Mouse (Mus musculus): ENCODE data around the gene Vamp2. TPM values are rescaled to one million over a fixed set of nuclear protein-coding genes. Genes with fewer than 3 reads are reported as not detected.
A peak's percentile ranks its signal among the peaks of the same experiment; 100 is the strongest.

The Vamp2 gene
- total and polyA plus RNA-seq, 2 experiments from 2014 or later, result 157 to 591 TPM

GRCm38 (mm10) chr11:69094697-69095429, 6.6 kb downstream of the Vamp2 start, which contains the start of gene Per1:
Per1 (plus strand) TSS chr11:69095217.
- peak within 1 kb of the TSS; percentile 44 for H3K4me3 ChIP-seq (ENCODE audit: low read depth, low read length)
- peak within 1 kb of the TSS; percentile 88 for H3K27ac ChIP-seq (ENCODE audit: low read depth, low read length)
- peak within 1 kb of the TSS; percentile 94 for H3K4me2 ChIP-seq (ENCODE audit: low read depth, low read length, poor library complexity, severe bottlenecking)
- H3K9me3 ChIP-seq (ENCODE audit: low read length), result no peaks in the 10 kb centered on the region
- no peaks in the 10 kb centered on the region for H3K27me3 ChIP-seq (ENCODE audit: insufficient read depth, low read length)
- H3K9ac ChIP-seq (replicated peaks; ENCODE audit: low read length, poor library complexity, severe bottlenecking), result peak within 1 kb of the TSS; percentile 61
- peaks cover 26% of the 10 kb centered on the region for H3K4me1 ChIP-seq (ENCODE audit: insufficient read depth, low read length)
- ATAC-seq (ENCODE audit: low FRiP score) (peak; percentile 94), DNase-seq (ENCODE audit: low spot score) (peak; percentile 100)
- TF ChIP-seq CTCF (IDR thresholded peaks at IDR 0.05), result no peak
- H3K36me3 ChIP-seq (ENCODE audit: insufficient read depth, low read length), result peaks cover 12% of the 10 kb centered on the region; the same call in 1 of the 2 replicates
- 1% methylated on average over 37 of the region's 37 CpGs for WGBS

GRCm38 (mm10) chr11:69095511-69096231, 7.4 kb downstream of the Vamp2 start:
- WGBS, result 2% methylated on average over 27 of the region's 27 CpGs
- H3K4me1 ChIP-seq (ENCODE audit: insufficient read depth, low read length), result peaks cover 25% of the 10 kb centered on the region

GRCm38 (mm10) chr11:69096360-69096986, 8.2 kb downstream of the Vamp2 start:
- Histone ChIP-seq H3K27me3 (ENCODE audit: insufficient read depth, low read length) (no peaks in the 10 kb centered on the region), H3K27ac (ENCODE audit: low read depth, low read length) (peak overlapping the region; percentile 83), H3K9ac (replicated peaks; ENCODE audit: low read length, poor library complexity, severe bottlenecking) (peak overlapping the region; percentile 61), H3K4me3 (ENCODE audit: low read depth, low read length) (peak overlapping the region; percentile 44), H3K36me3 (ENCODE audit: insufficient read depth, low read length) (peaks cover 10% of the 10 kb centered on the region), H3K4me1 (ENCODE audit: insufficient read depth, low read length) (peaks cover 23% of the 10 kb centered on the region), H3K9me3 (ENCODE audit: low read length) (no peaks in the 10 kb centered on the region), H3K4me2 (ENCODE audit: low read depth, low read length, poor library complexity, severe bottlenecking) (peak overlapping the region; percentile 94)
- no peak for TF ChIP-seq CTCF (IDR thresholded peaks at IDR 0.05)
- 14% methylated on average over 9 of the region's 9 CpGs for WGBS
- no peak for ATAC-seq (ENCODE audit: low FRiP score)
- DNase-seq (ENCODE audit: low spot score), result no peak

More at GRCm38 (mm10) chr11:69095511-69096231, 7.4 kb downstream of the Vamp2 start:
- Histone ChIP-seq H3K9ac (replicated peaks; ENCODE audit: low read length, poor library complexity, severe bottlenecking) (peak overlapping the region; percentile 61), H3K4me3 (ENCODE audit: low read depth, low read length) (peak overlapping the region; percentile 44), H3K9me3 (ENCODE audit: low read length) (no peaks in the 10 kb centered on the region), H3K27me3 (ENCODE audit: insufficient read depth, low read length) (no peaks in the 10 kb centered on the region), H3K27ac (ENCODE audit: low read depth, low read length) (peak overlapping the region; percentile 83), H3K36me3 (ENCODE audit: insufficient read depth, low read length) (0 out of 2 replicates have a peak, but pooled peaks cover 6% of the 10 kb centered on the region), H3K4me2 (ENCODE audit: low read depth, low read length, poor library complexity, severe bottlenecking) (peak overlapping the region; percentile 94)
- ATAC-seq (ENCODE audit: low FRiP score), result no peak
- no peak for DNase-seq (ENCODE audit: low spot score)
- no peak for TF ChIP-seq CTCF (IDR thresholded peaks at IDR 0.05)

- H3K4me1 ChIP-seq (ENCODE audit: insufficient read depth, low read length), result peaks cover 23% of the 10 kb centered on the region
- DNase-seq (ENCODE audit: low spot score) (peak; percentile 92), ATAC-seq (ENCODE audit: low FRiP score) (peak; percentile 2)
- H3K27ac ChIP-seq (ENCODE audit: low read depth, low read length), result peak overlapping the region; percentile 83
- H3K36me3 ChIP-seq (ENCODE audit: insufficient read depth, low read length), result peaks cover 12% of the 10 kb centered on the region
- H3K4me2 ChIP-seq (ENCODE audit: low read depth, low read length, poor library complexity, severe bottlenecking), result peak overlapping the region; percentile 94
- 2% methylated on average over 28 of the region's 29 CpGs for WGBS
- H3K4me3 ChIP-seq (ENCODE audit: low read depth, low read length), result peak overlapping the region; percentile 29
- no peaks in the 10 kb centered on the region for H3K27me3 ChIP-seq (ENCODE audit: insufficient read depth, low read length)
- peak overlapping the region; percentile 52 for H3K9ac ChIP-seq (replicated peaks; ENCODE audit: low read length, poor library complexity, severe bottlenecking)
- no peaks in the 10 kb centered on the region for H3K9me3 ChIP-seq (ENCODE audit: low read length)
- TF ChIP-seq CTCF (IDR thresholded peaks at IDR 0.05), result no peak
Measured at GRCm38 (mm10) chr11:69096987-69097900, 9.0 kb downstream of the Vamp2 start.
